Mouse (Mus musculus) ES-Bruce4 (cell line): ENCODE measurements at regions not wholly inside any gene's neighbourhood (a gene's known extent, or its start where the extent isn't known, plus 50 kb on each side); places are given as distances from the start of the nearest gene placed in this dataset.

Experiments used
- H3K27ac ChIP-seq: 2 replicates; pipeline ENCODE4 v1.5.1; 2012; ENCODE audit warnings: low read length, inconsistent platforms; ENCODE audit not compliant: insufficient read depth
- H3K27me3 ChIP-seq: 2 replicates; pipeline ENCODE4 v1.6.1; 2012; ENCODE audit warnings: mild to moderate bottlenecking, low read length, inconsistent platforms; ENCODE audit not compliant: control insufficient read depth, poor library complexity, insufficient read depth, severe bottlenecking
- H3K36me3 ChIP-seq: 2 replicates; pipeline ENCODE4 v1.6.1; 2012; ENCODE audit warnings: inconsistent platforms, mild to moderate bottlenecking, low read length, moderate library complexity; ENCODE audit not compliant: control insufficient read depth, poor library complexity, insufficient read depth, severe bottlenecking
- H3K4me1 ChIP-seq: one replicate; pipeline ENCODE4 v1.8.1; 2011; ENCODE audit warnings: low read length; ENCODE audit not compliant: control insufficient read depth, insufficient read depth
- H3K4me3 ChIP-seq: 2 replicates; pipeline ENCODE4 v1.5.1; 2011; ENCODE audit warnings: low read depth, mild to moderate bottlenecking, low read length
- H3K9ac ChIP-seq: 2 replicates; pipeline ENCODE4 v1.6.1; 2012; ENCODE audit warnings: low read depth, mild to moderate bottlenecking, inconsistent platforms; ENCODE audit not compliant: poor library complexity, severe bottlenecking
- H3K9me3 ChIP-seq: replicated peaks from 2 replicates; pipeline ENCODE4 v1.6.1; 2012; ENCODE audit warnings: mild to moderate bottlenecking, low read length, inconsistent platforms; ENCODE audit not compliant: control insufficient read depth, poor library complexity, insufficient read depth, severe bottlenecking
- CTCF ChIP-seq: IDR thresholded peaks from one replicate; pipeline ENCODE4 v1.8.1; 2011; ENCODE audit warnings: low read depth, low read length
- EP300 ChIP-seq: IDR thresholded peaks from 2 replicates; pipeline ENCODE4 v1.6.1; 2011; ENCODE audit warnings: low read depth, low read length; ENCODE audit not compliant: insufficient read depth
- POLR2A ChIP-seq: IDR thresholded peaks from one replicate; pipeline ENCODE4 v1.8.1; 2011; ENCODE audit warnings: low read length; ENCODE audit not compliant: insufficient read depth

DNA sequence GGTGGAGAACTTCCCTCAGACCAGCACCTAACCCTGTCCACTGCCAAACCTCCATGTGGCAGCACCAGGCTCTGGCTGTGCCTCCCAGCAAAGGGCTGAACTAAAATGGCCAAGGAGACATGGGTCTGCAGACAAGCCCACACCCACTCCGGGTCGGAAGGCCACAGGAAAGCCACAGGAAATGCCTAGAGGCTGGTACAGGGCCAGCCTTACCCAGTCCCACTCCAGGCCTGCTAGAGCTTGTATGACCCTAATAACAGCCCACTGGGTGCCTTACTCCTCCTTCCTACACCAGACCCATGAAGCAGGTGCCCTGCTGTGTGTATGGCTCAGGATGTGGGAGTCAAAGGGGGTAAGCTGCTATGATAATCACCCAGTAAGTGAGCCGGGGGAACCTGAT, 63.4 kb upstream of the Ttc34 start:
- H3K4me3 ChIP-seq, result no peak overlapping the region
- no peaks in the 10 kb centered on the region for H3K36me3 ChIP-seq
- no peaks in the 10 kb centered on the region for H3K9me3 ChIP-seq
- no peak overlapping the region for H3K27ac ChIP-seq
- H3K4me1 ChIP-seq, result no peaks in the 10 kb centered on the region
- no peak overlapping the region for H3K9ac ChIP-seq
- no peaks in the 10 kb centered on the region for H3K27me3 ChIP-seq
- TF ChIP-seq CTCF (no peak), POLR2A (no peak), EP300 (no peak)

- TF ChIP-seq EP300 (no peak), POLR2A (no peak), CTCF (no peak)
- Histone ChIP-seq H3K27ac (no peak overlapping the region), H3K36me3 (no peaks in the 10 kb centered on the region)
Measured at GRCm38 (mm10) chr4:154774332-154774731, 62.9 kb upstream of the Ttc34 start.

DNA sequence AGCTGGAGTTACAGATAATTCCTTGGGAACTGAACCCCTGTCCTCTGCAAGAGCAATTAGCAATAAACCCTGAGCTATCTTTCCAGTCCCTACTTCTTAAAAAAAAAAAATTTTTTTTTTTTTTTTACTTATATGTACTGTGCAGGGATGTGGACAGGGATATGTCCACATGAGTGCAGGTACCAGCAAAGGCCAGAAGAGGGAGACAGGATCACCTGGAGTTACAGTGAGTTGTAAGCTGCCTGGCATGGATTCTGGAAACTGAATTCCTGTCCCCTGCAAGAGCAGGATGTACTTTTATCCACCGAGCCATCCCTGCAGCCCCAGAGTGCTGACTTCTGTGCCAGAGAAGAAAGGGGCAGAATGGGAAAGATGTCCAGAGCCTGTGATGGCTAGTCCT, 58.4 kb upstream of the Ttc34 start:
- no peak overlapping the region for H3K27ac ChIP-seq
- no peaks in the 10 kb centered on the region for H3K9me3 ChIP-seq
- no peak overlapping the region for H3K9ac ChIP-seq
- H3K4me3 ChIP-seq, result no peak overlapping the region
- no peaks in the 10 kb centered on the region for H3K4me1 ChIP-seq
- no peaks in the 10 kb centered on the region for H3K36me3 ChIP-seq
- no peaks in the 10 kb centered on the region for H3K27me3 ChIP-seq
- TF ChIP-seq POLR2A (no peak), CTCF (no peak), EP300 (no peak)

More at GRCm38 (mm10) chr4:154774332-154774731, 62.9 kb upstream of the Ttc34 start:
- Histone ChIP-seq H3K4me1 (no peaks in the 10 kb centered on the region), H3K9me3 (no peaks in the 10 kb centered on the region), H3K4me3 (no peak overlapping the region), H3K9ac (no peak overlapping the region), H3K27me3 (no peaks in the 10 kb centered on the region)

GRCm38 (mm10) chr4:154781391-154781790, 55.9 kb upstream of the Ttc34 start:
- TF ChIP-seq POLR2A (no peak), CTCF (no peak), EP300 (no peak)

GRCm38 (mm10) chr4:154782291-154782690, 55.0 kb upstream of the Ttc34 start:
- no peaks in the 10 kb centered on the region for H3K4me1 ChIP-seq

More at GRCm38 (mm10) chr4:154781391-154781790, 55.9 kb upstream of the Ttc34 start:
- no peak overlapping the region for H3K9ac ChIP-seq
- H3K4me1 ChIP-seq, result no peaks in the 10 kb centered on the region
- H3K27ac ChIP-seq, result no peak overlapping the region
- H3K9me3 ChIP-seq, result no peaks in the 10 kb centered on the region
- H3K4me3 ChIP-seq, result no peak overlapping the region
- H3K36me3 ChIP-seq, result no peaks in the 10 kb centered on the region
- H3K27me3 ChIP-seq, result no peaks in the 10 kb centered on the region

DNA sequence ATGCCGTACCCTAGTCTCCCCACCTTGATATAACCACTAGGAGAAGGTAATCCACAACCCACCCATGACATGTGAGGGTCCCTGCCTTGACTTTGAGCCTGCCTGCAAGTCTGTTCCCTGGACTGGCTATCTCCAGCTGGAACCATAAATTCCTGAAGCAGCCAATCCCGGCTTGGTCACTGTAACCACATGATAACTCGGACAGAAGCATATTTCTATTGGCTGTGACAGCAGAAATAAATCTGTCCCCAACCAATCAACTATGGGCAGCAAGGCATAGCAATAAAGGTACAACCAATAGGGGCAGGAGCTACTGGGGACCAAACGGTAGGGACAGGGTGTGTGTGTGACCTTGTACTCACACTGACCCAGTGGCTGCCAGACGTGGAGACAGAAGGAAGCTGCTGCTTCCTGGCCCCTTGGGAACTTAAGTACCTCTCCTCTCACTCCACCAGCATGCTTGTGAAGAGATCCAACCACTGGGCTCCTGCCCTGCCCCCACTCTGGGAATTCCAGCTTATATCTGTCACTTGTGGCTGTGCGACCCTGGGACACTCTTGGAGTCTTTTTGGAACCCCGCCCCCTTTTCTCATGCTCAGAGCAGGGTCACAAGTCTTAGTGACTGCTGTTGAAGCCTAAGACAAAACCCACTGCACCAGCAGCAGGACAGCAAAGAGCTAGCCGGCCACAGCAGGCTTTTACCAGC, 51.8 kb upstream of the Ttc34 start:
- Histone ChIP-seq H3K9ac (no peak overlapping the region), H3K4me1 (no peaks in the 10 kb centered on the region), H3K9me3 (no peaks in the 10 kb centered on the region), H3K4me3 (no peak overlapping the region), H3K27ac (no peak overlapping the region), H3K27me3 (no peaks in the 10 kb centered on the region), H3K36me3 (no peaks in the 10 kb centered on the region)
- TF ChIP-seq POLR2A, result no peak
- no peak for TF ChIP-seq EP300
- no peak for TF ChIP-seq CTCF

More at GRCm38 (mm10) chr4:154782291-154782690, 55.0 kb upstream of the Ttc34 start:
- TF ChIP-seq EP300 (no peak), CTCF (no peak), POLR2A (no peak)
- H3K4me3 ChIP-seq, result no peak overlapping the region
- H3K9me3 ChIP-seq, result no peaks in the 10 kb centered on the region
- no peak overlapping the region for H3K9ac ChIP-seq
- H3K36me3 ChIP-seq, result no peaks in the 10 kb centered on the region
- no peaks in the 10 kb centered on the region for H3K27me3 ChIP-seq
- no peak overlapping the region for H3K27ac ChIP-seq
